Mouse (Mus musculus) liver, embryonic 14.5 days (tissue): ENCODE data around the gene Zyg11b.

Experiments
- CTCF ChIP-seq: IDR thresholded peaks from 2 replicates; pipeline ENCODE4 v1.5.1; 2016; ENCODE audit warnings: antibody characterized with exemption, low read depth, control low read depth
- EP300 ChIP-seq: IDR thresholded peaks from 2 replicates; pipeline ENCODE4 v1.6.1; 2016; ENCODE audit warnings: antibody characterized with exemption, low read depth

DNA sequence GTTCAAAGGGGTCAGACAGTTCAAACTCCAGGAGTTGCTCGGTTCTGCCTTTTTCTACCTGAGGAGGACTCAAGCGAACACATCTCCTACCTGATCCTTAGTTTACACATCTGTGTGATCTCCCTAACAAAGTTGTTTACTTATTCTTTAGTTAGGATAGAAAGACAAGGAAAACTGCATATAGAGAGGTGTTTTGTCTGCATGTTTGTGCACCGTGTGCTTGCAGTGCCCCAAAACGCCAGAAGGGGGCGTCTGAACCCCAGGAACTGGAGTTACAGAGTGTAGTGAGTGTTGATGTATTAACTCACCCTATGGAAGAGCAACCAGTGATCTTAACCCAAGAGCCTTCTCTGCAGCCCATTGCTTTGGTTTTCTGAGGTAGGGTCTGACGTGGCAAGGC lies 18.9 kb upstream of the Zyg11b start:
- peak; percentile 65 for TF ChIP-seq CTCF
- TF ChIP-seq EP300, result no peak
